Mouse (Mus musculus) myocyte (in vitro differentiated cells): ENCODE results near the gene Lce1a1. TPM values are rescaled to one million over a fixed set of nuclear protein-coding genes. Genes with fewer than 3 reads are reported as not detected.

Experiments
- H3K27me3 ChIP-seq: one replicate; pipeline ENCODE4 v1.6.1; 2011; ENCODE audit not compliant: control insufficient read depth, insufficient read depth, insufficient read length
- H3K36me3 ChIP-seq: one replicate; pipeline ENCODE4 v1.6.1; 2011; ENCODE audit not compliant: control insufficient read depth, insufficient read depth
- H3K4me2 ChIP-seq: one replicate; pipeline ENCODE4 v1.6.1; 2011; ENCODE audit warnings: low read depth, control low read depth
- H3K4me3 ChIP-seq: one replicate; pipeline ENCODE4 v1.5.1; 2011; ENCODE audit warnings: mild to moderate bottlenecking, control low read depth, moderate library complexity
- H3K79me2 ChIP-seq: one replicate; pipeline ENCODE4 v1.6.1; 2011; ENCODE audit not compliant: control insufficient read depth, insufficient read depth
- H3ac ChIP-seq: one replicate; pipeline ENCODE4 v1.6.1; 2011; ENCODE audit not compliant: control insufficient read depth, insufficient read length
- CEBPB ChIP-seq: IDR thresholded peaks from 2 replicates; pipeline ENCODE4 v1.6.1; 2011; ENCODE audit warnings: mild to moderate bottlenecking, moderate library complexity; ENCODE audit not compliant: poor library complexity, insufficient read depth, severe bottlenecking
- E2F4 ChIP-seq: IDR thresholded peaks from one replicate; pipeline ENCODE4 v1.6.1; 2011; ENCODE audit warnings: mild to moderate bottlenecking, control low read depth, moderate library complexity; ENCODE audit not compliant: insufficient read depth
- MAX ChIP-seq: IDR thresholded peaks from one replicate; pipeline ENCODE4 v1.6.1; 2011; ENCODE audit warnings: low read depth, mild to moderate bottlenecking, control low read depth
- MYOD1 ChIP-seq, 3 experiments: IDR thresholded peaks; one replicate each; pipeline ENCODE4 v1.6.1; 2011; ENCODE audit warnings: control low read depth in 2 of 3, low read depth in 2 of 3, mild to moderate bottlenecking in 2 of 3, moderate library complexity in 1 of 3; ENCODE audit not compliant: insufficient read length in 2 of 3, control insufficient read depth in 1 of 3
- MYOG ChIP-seq, 3 experiments: IDR thresholded peaks; one replicate each; pipeline ENCODE4 v1.6.1; 2011; ENCODE audit warnings: control low read depth in 2 of 3, low read depth in 2 of 3, mild to moderate bottlenecking in 2 of 3; ENCODE audit not compliant: insufficient read length in 2 of 3, control insufficient read depth in 1 of 3, insufficient read depth in 1 of 3
- POLR2A ChIP-seq: IDR thresholded peaks from one replicate; pipeline ENCODE4 v1.6.1; 2011; ENCODE audit warnings: low read depth, mild to moderate bottlenecking, control low read depth, moderate library complexity; ENCODE audit not compliant: insufficient read length
- POLR2AphosphoS2 ChIP-seq: IDR thresholded peaks from one replicate; pipeline ENCODE4 v1.6.1; 2011; ENCODE audit warnings: low read depth, control low read depth; ENCODE audit not compliant: insufficient read length
- REST ChIP-seq: IDR thresholded peaks from one replicate; pipeline ENCODE4 v1.6.1; 2011; ENCODE audit warnings: mild to moderate bottlenecking, control low read depth, moderate library complexity; ENCODE audit not compliant: insufficient read depth, insufficient read length
- SRF ChIP-seq: IDR thresholded peaks from one replicate; pipeline ENCODE4 v1.6.1; 2011; ENCODE audit warnings: low read depth; ENCODE audit not compliant: control insufficient read depth, insufficient read length
- TCF12 ChIP-seq: IDR thresholded peaks from one replicate; pipeline ENCODE4 v1.6.1; 2011; ENCODE audit warnings: mild to moderate bottlenecking, control low read depth; ENCODE audit not compliant: poor library complexity, insufficient read depth, severe bottlenecking
- TCF3 ChIP-seq: IDR thresholded peaks from one replicate; pipeline ENCODE4 v1.6.1; 2011; ENCODE audit warnings: low read depth, control low read depth; ENCODE audit not compliant: insufficient read length
- USF1 ChIP-seq: IDR thresholded peaks from one replicate; pipeline ENCODE4 v1.6.1; 2011; ENCODE audit warnings: low read depth, mild to moderate bottlenecking, control low read depth, moderate library complexity
- polyA plus RNA-seq: library from polyadenylated mRNA; unstranded; fragments of >200 nt; fragmentation: generic; extraction: Trizol; gene quantifications from one replicate; pipeline ENCODE4 v1.2.1, GENCODE M21; 2012; ENCODE audit warnings: missing spikeins

Gene Lce1a1
- polyA plus RNA-seq, 1 experiment, result not detected

DNA sequence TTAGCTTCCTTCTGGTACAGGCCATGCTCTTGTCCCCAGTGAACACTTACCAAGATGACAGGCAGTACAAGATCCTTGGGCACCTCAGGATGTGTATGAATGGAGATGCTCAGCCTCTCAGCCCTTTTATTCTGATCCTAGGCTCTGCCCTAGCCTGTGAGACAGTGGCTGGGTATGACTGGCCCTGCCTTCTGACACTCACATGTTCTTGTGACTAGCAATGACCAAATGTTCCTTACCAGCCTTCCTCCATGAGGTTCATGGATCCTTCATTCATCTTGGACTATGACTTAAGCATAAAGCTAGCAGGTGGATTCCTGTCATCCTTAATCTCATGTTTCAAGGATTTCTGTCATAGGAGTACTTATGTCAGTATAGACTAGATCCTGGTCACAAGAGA is 22.1 kb upstream of the Lce1a1 start, which contains the start of gene Lce1a2:
Gene Lce1a2, minus strand, starts transcription at position 101 of the 400 bp plus-strand sequence.
- Histone ChIP-seq H3K4me2 (no peak within 1 kb of the TSS), H3K36me3 (no peaks in the 10 kb centered on the region), H3ac (no peak within 1 kb of the TSS), H3K27me3 (no peaks in the 10 kb centered on the region), H3K4me3 (no peak within 1 kb of the TSS), H3K79me2 (no peaks in the 10 kb centered on the region)
- TF ChIP-seq REST (no peak), POLR2AphosphoS2 (no peak), MYOD1 (IDR thresholded peaks at IDR 0.05; ENCODE audit: control insufficient read depth in 1 of 3, insufficient read length in 2 of 3, low read depth in 2 of 3) (no peak), CEBPB (no peak), TCF12 (no peak), POLR2A (no peak), E2F4 (no peak), TCF3 (no peak), USF1 (no peak), SRF (no peak), MYOG (IDR thresholded peaks at IDR 0.05; ENCODE audit: control insufficient read depth in 1 of 3, insufficient read depth in 1 of 3, insufficient read length in 2 of 3, low read depth in 2 of 3) (no peak), MAX (no peak)

DNA sequence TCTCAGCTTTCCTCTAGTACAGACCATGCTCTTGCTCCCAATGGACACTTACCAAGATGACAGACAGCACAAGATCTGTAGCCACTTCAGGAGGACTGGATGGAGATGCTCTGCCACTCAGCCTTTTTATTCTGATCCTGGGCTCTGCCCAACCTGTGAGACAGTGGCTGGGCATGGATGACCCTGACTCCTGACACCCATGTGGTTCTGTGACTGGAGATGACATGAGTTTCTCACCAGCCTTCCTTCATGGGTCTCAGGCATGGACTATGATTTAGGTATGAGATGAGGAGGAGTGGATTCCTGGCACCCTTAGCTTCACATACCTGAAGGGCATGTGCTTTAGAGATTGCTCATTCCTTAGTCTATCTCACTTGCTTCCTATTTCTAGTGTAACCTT is 8.7 kb upstream of the Lce1a1 start, which contains the start of gene Lce1b:
Gene Lce1b, minus strand, starts transcription at position 101 of the 400 bp plus-strand sequence.
- no peaks in the 10 kb centered on the region for H3K27me3 ChIP-seq
- H3K79me2 ChIP-seq, result no peaks in the 10 kb centered on the region
- no peak for TF ChIP-seq TCF12
- no peak for TF ChIP-seq REST
- TF ChIP-seq POLR2AphosphoS2, result no peak
- no peak for TF ChIP-seq POLR2A
- TF ChIP-seq SRF, result no peak
- no peak for TF ChIP-seq TCF3
- no peak for TF ChIP-seq MYOD1 (IDR thresholded peaks at IDR 0.05; ENCODE audit: control insufficient read depth in 1 of 3, insufficient read length in 2 of 3, low read depth in 2 of 3)
- no peak for TF ChIP-seq CEBPB
- TF ChIP-seq USF1, result no peak
- no peak for TF ChIP-seq MAX
- TF ChIP-seq MYOG (IDR thresholded peaks at IDR 0.05; ENCODE audit: control insufficient read depth in 1 of 3, insufficient read depth in 1 of 3, insufficient read length in 2 of 3, low read depth in 2 of 3), result no peak
- TF ChIP-seq E2F4, result no peak
- no peak within 1 kb of the TSS for H3K4me3 ChIP-seq
- H3ac ChIP-seq, result no peak within 1 kb of the TSS
- no peak within 1 kb of the TSS for H3K4me2 ChIP-seq
- H3K36me3 ChIP-seq, result no peaks in the 10 kb centered on the region

DNA sequence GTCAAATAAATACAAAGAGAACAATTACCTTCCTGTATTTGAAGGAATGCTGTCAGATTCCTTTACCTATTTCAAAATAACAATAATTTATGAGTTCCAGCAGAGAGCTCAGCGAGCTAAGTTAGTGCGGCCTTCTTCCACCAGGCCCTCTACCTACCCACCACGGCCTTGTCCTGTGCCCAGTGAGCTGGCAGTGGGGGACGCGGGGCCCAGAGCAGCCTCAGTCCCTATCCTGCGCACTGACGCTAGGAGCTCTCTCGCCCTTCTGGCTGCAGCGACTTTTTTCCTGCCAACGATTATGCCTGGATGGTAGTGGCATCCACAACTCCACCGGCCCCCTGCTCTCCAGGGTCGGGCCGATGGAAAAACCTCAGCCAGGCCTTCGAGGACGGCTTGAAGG is 8.3 kb downstream of the Lce1a1 start:
- H3K4me2 ChIP-seq, result no peak overlapping the region
- no peak overlapping the region for H3K4me3 ChIP-seq
- H3K27me3 ChIP-seq, result no peaks in the 10 kb centered on the region
- H3ac ChIP-seq, result no peak overlapping the region
- H3K79me2 ChIP-seq, result no peaks in the 10 kb centered on the region
- TF ChIP-seq E2F4 (no peak), POLR2AphosphoS2 (no peak), POLR2A (no peak), MYOG (IDR thresholded peaks at IDR 0.05; ENCODE audit: control insufficient read depth in 1 of 3, insufficient read depth in 1 of 3, insufficient read length in 2 of 3, low read depth in 2 of 3) (no peak), TCF12 (no peak), SRF (no peak), TCF3 (no peak), USF1 (no peak), REST (no peak), MYOD1 (IDR thresholded peaks at IDR 0.05; ENCODE audit: control insufficient read depth in 1 of 3, insufficient read length in 2 of 3, low read depth in 2 of 3) (no peak), CEBPB (no peak), MAX (no peak)
- no peaks in the 10 kb centered on the region for H3K36me3 ChIP-seq

DNA sequence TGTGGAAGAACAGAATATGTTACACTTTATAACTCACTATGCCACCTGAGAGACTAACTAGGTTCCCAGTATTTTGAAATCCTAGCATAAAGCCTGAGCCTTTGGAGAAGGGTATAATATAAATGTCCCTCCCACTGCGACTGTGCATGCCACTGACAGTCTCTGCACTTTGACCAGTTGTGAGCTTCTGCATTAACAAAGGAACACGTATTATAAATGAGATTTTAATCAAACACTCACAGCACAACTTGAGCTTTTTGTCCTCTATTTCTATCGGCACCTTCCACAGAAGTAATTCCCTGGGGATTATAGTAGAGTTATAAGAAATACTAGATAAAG is 9.5 kb downstream of the Lce1a1 start:
- no peak overlapping the region for H3ac ChIP-seq
- no peak overlapping the region for H3K4me2 ChIP-seq
- H3K79me2 ChIP-seq, result no peaks in the 10 kb centered on the region

More for the DNA sequence above, 9.5 kb downstream of the Lce1a1 start:
- Histone ChIP-seq H3K4me3 (no peak overlapping the region), H3K36me3 (no peaks in the 10 kb centered on the region), H3K27me3 (no peaks in the 10 kb centered on the region)
- TF ChIP-seq TCF12 (no peak), MYOG (IDR thresholded peaks at IDR 0.05; ENCODE audit: control insufficient read depth in 1 of 3, insufficient read depth in 1 of 3, insufficient read length in 2 of 3, low read depth in 2 of 3) (no peak), CEBPB (no peak), SRF (no peak), REST (no peak), E2F4 (no peak), MAX (no peak), USF1 (no peak), MYOD1 (IDR thresholded peaks at IDR 0.05; ENCODE audit: control insufficient read depth in 1 of 3, insufficient read length in 2 of 3, low read depth in 2 of 3) (no peak), TCF3 (no peak), POLR2A (no peak), POLR2AphosphoS2 (no peak)
